Mouse (Mus musculus) embryo, embryonic 10.5 days (tissue): Measurements from ENCODE around the gene Olfr683.
"Not testable (repeated sequence)": the region's sequence is repeated elsewhere in the genome, so short reads cannot be mapped to it uniquely, and the experiment has no call there.

ENCODE experiments used
- DNase-seq: peaks from one replicate; pipeline ENCODE4 v3.0.0-alpha.2; 2015; ENCODE audit warnings: low spot score

Olfr683 gene

DNA sequence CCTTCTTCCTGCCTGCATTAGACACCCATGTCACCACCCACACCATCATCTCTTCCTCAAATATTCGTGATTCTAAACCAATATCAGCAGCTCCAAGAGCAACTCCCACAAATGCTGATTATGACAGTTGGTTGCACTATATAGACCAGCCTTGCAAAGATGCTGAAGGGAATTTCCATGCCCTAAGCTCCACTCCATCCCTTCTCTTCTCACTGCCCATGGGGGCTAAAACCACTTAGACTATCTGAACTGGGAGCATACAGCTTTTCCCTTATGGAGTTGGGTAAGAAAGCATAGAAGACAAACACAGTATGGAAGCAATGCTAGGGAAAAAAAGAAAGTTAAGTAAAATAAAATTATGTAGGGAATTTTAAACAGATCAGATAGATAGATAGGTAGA, at the start of gene Olfr683:
Gene Olfr683, minus strand, starts transcription at position 101 of the 400 bp plus-strand sequence.
- DNase-seq: no peak

DNA sequence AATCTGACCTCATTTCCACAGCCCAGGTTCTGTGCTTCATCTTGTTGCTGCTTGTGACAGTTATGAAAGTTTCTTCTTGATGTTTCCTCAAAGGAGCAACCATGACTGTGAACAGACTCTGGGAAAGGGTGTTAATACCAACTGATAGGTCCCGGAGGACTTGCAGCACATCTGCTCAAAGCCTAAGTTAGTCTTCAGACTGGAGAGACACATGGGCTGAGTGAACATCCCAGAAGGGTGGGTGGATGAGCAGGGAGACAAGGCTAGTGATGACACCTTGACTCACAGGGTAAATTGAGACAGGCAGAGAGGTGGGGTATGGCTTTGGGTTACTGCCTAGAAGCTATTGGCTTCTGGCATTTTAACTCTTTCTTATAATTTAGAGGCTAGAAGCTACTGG, 39.1 kb upstream of the Olfr683 start, which contains the start of gene Olfr685:
Gene Olfr685, minus strand, starts transcription at position 101 of the 400 bp plus-strand sequence.
- DNase-seq: no peak

DNA sequence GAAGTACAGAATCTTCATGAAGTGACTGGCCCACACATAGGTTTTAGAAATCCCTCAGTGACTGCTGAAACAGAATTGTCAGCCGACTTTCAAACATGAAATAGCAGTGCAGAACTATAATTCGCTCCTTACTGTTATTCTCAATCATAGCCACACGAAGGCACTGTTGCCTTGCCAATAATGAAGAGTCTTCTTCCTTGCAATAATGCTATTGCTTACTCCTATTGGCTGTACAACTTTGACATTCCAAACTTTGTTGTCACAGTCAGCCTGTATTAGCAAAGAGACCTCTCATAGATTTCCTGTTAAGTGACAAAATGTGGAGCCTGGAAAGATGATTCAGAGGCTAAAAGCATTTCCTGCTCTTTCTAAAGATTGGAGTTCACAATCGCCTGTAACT, 24.0 kb upstream of the Olfr683 start:
- DNase-seq: peak; percentile 4

- DNase-seq: no peak
These were observed 16.7 kb upstream of the Olfr683 start, which contains the start of gene Olfr684 for GRCm38 (mm10) chr7:105163553-105163952. TSS of gene Olfr684 (minus strand) at chr7:105163653.

GRCm38 (mm10) chr7:105141275-105141674, 5.5 kb downstream of the Olfr683 start:
- DNase-seq: no peak

GRCm38 (mm10) chr7:105116536-105116935, 30.3 kb downstream of the Olfr683 start, which contains the start of gene Olfr681:
TSS of gene Olfr681 (plus strand) at chr7:105116836.
- no peak for DNase-seq

DNA sequence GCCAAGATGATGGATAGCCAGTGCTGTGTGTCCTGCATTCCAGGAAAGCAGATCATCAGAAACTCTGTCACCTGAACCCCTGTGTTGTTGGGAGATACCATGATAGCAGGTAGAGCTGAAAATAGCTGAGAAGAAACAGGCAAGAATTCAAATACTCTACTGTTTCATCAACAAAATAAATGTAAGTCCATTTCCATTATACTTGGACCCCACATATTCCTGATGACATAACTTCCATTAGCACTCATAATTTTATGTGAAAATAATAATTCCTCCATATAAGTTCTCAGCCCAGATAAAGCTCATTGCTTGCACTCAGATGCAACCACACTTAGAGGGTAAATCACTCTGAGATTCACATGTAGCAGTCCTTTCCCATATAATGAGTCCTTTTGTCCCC, 54.1 kb downstream of the Olfr683 start, which contains the start of gene Olfr680-ps1:
Gene Olfr680-ps1, minus strand, starts transcription at position 101 of the 400 bp plus-strand sequence.
- DNase-seq: not testable (repeated sequence)
